16 mouse cellular contexts compared by ENCODE assay signal in the genomic region with DNA sequence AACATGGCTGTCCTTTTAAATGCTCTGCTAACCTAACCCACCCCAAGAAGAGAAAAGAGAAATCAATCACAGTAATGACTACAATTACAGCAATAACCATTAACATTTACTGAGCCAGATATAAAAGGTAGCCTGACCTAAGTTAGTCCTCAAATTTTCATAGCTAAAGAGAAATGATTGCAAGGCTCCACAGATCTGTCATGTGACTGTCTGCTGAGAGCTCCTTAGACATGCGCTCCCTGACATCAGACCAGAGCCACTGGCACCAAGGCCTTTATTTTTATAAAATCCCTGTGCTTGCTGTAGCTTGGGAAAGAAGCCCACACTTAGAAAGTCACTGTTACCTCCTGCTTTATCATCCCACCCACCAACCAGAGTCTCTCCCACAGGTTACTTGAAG.
"Had no signal": no experiment of that assay in that cellular context is flagged by ENCODE, and none has a peak within 500 bp of the region (broad histone marks: within the 10 kb centered on the region; RNA-seq: fewer than 3 reads in every experiment).

No protein-coding gene starts in this region.

- ATAC-seq: midbrain, embryonic 13.5 days; midbrain, embryonic 16.5 days had no signal

- H3K27me3 ChIP-seq: kidney, embryonic 15.5 days; liver, embryonic 15.5 days; lung, embryonic 15.5 days; midbrain, embryonic 13.5 days had no signal

- H3K4me3 ChIP-seq: kidney, embryonic 15.5 days; left cerebral cortex, adult 2 months; liver, embryonic 15.5 days; lung, embryonic 15.5 days; midbrain, embryonic 13.5 days had no signal

- DNase-seq: kidney, adult 8-10 months; kidney, postnatal 10 days; kidney, postnatal 36 days; layer of hippocampus, postnatal 36 days; lung, adult 18-20 months; lung, postnatal 10 days; lung, postnatal 36 days; thymus, adult 2 months; thymus, postnatal 14 days; thymus, postnatal 4 days had no signal

- H3K4me2 ChIP-seq: kidney, embryonic 15.5 days; liver, embryonic 15.5 days; lung, embryonic 15.5 days; midbrain, embryonic 13.5 days had no signal

- H3K9ac ChIP-seq: kidney, embryonic 15.5 days; liver, embryonic 15.5 days; lung, embryonic 15.5 days; midbrain, embryonic 13.5 days had no signal

- H3K4me1 ChIP-seq: lung, embryonic 15.5 days; midbrain, embryonic 13.5 days had no signal

- H3K36me3 ChIP-seq: lung, embryonic 15.5 days; midbrain, embryonic 13.5 days had no signal

- H3K9me3 ChIP-seq: kidney, embryonic 15.5 days; liver, embryonic 15.5 days; lung, embryonic 15.5 days; midbrain, embryonic 13.5 days had no signal

- H3K27ac ChIP-seq: kidney, embryonic 15.5 days; left cerebral cortex, adult 2 months; liver, embryonic 15.5 days; lung, embryonic 15.5 days; midbrain, embryonic 13.5 days had no signal
